Mouse (Mus musculus) activated CD4-positive, CD25-positive, alpha-beta regulatory T cell, adult 4 months (primary cell): ENCODE measurements around the gene Mafg. TPM values are rescaled to one million over a fixed set of nuclear protein-coding genes. Genes with fewer than 3 reads are reported as not detected.
"Not testable (repeated sequence)": the region's sequence is repeated elsewhere in the genome, so short reads cannot be mapped to it uniquely, and the experiment has no call there.

ENCODE experiments used
- ATAC-seq: one replicate; pipeline ENCODE4 v1.8.0; 2017
- polyA plus RNA-seq, 2 experiments: library from polyadenylated mRNA; unstranded; fragments of 100-300 nt; shearing (Covaris generic); gene quantifications; one replicate each; pipeline ENCODE4 v1.2.1; 2017

Mafg gene
- polyA plus RNA-seq: 10 to 100 TPM; 10.7 to 14.3 TPM

- peak; percentile 50 for ATAC-seq
Measured at GRCm38 (mm10) chr11:120633520-120634343, at the start of gene Mafg. TSS of gene Mafg (minus strand) at chr11:120633600.

- ATAC-seq: no peak
Measured at GRCm38 (mm10) chr11:120682683-120683082, 49.3 kb upstream of the Mafg start.

GRCm38 (mm10) chr11:120679909-120680308 lies 46.5 kb upstream of the Mafg start:
- ATAC-seq: no peak

GRCm38 (mm10) chr11:120676951-120677350 lies 43.6 kb upstream of the Mafg start:
- ATAC-seq: no peak

- not testable (repeated sequence) for ATAC-seq
Measured at GRCm38 (mm10) chr11:120675875-120676274, 42.5 kb upstream of the Mafg start.

- no peak for ATAC-seq
Measured at GRCm38 (mm10) chr11:120673594-120674122, 40.3 kb upstream of the Mafg start.

- peak; percentile 85 for ATAC-seq
Measured at GRCm38 (mm10) chr11:120672687-120673593, 39.5 kb upstream of the Mafg start, which contains the start of gene Aspscr1. TSS of gene Aspscr1 (plus strand) at chr11:120672973.

- no peak for ATAC-seq
Measured at GRCm38 (mm10) chr11:120666617-120667016, 33.2 kb upstream of the Mafg start.

GRCm38 (mm10) chr11:120665406-120665805 lies 32.0 kb upstream of the Mafg start:
- ATAC-seq: no peak

GRCm38 (mm10) chr11:120663714-120664113 lies 30.3 kb upstream of the Mafg start:
- no peak for ATAC-seq

- ATAC-seq: no peak
Measured at GRCm38 (mm10) chr11:120662759-120663158, 29.4 kb upstream of the Mafg start.

GRCm38 (mm10) chr11:120661076-120661460 lies 27.7 kb upstream of the Mafg start, which contains the start of gene Notum:
TSS of gene Notum (minus strand) at chr11:120661175.
- no peak for ATAC-seq

- ATAC-seq: no peak
Measured at GRCm38 (mm10) chr11:120660301-120661075, 27.1 kb upstream of the Mafg start.

GRCm38 (mm10) chr11:120659509-120660300 lies 26.3 kb upstream of the Mafg start:
- ATAC-seq: no peak

GRCm38 (mm10) chr11:120658876-120659410 lies 25.5 kb upstream of the Mafg start:
- no peak for ATAC-seq

GRCm38 (mm10) chr11:120657301-120657700 lies 23.9 kb upstream of the Mafg start:
- ATAC-seq: no peak

- ATAC-seq: no peak
Measured at GRCm38 (mm10) chr11:120654741-120655140, 21.3 kb upstream of the Mafg start.

- ATAC-seq: no peak
Measured at GRCm38 (mm10) chr11:120651872-120652271, 18.5 kb upstream of the Mafg start.

GRCm38 (mm10) chr11:120648001-120648476 lies 14.6 kb upstream of the Mafg start, which contains the start of gene Myadml2:
TSS of gene Myadml2 (minus strand) at chr11:120648158.
- ATAC-seq: no peak

- ATAC-seq: no peak
Measured at GRCm38 (mm10) chr11:120647047-120647830, 13.8 kb upstream of the Mafg start.
